Mouse (Mus musculus) bone marrow, adult 2 months (tissue): ENCODE measurements around the gene Tob2. TPM values are rescaled to one million over a fixed set of nuclear protein-coding genes. Genes with fewer than 3 reads are reported as not detected.

ENCODE experiments used
- H3K27ac ChIP-seq: fragments of 200-500 bp; 2 replicates; pipeline ENCODE4 v1.5.1; 2012; ENCODE audit warnings: low read depth, mild to moderate bottlenecking, control low read depth, inconsistent platforms, low read length; ENCODE audit not compliant: control insufficient read depth, poor library complexity, insufficient read depth
- H3K4me1 ChIP-seq: fragments of 200-500 bp; 2 replicates; pipeline ENCODE4 v1.6.1; 2011; ENCODE audit warnings: low read length; ENCODE audit not compliant: control insufficient read depth, insufficient read depth
- H3K4me3 ChIP-seq: fragments of 200-500 bp; replicated peaks from 2 replicates; pipeline ENCODE3; 2011; ENCODE audit warnings: mild to moderate bottlenecking, low read depth, low read length, control low read depth; ENCODE audit not compliant: control insufficient read depth
- CTCF ChIP-seq: fragments of 200-500 bp; IDR thresholded peaks from 2 replicates; pipeline ENCODE4 v1.5.1; 2011; ENCODE audit warnings: low read length, control low read depth; ENCODE audit not compliant: control insufficient read depth, insufficient read depth
- POLR2A ChIP-seq: fragments of 200-500 bp; IDR thresholded peaks from 2 replicates; pipeline ENCODE4 v1.6.1; 2011; ENCODE audit warnings: low read depth, mild to moderate bottlenecking, control low read depth, low read length, borderline replicate concordance; ENCODE audit not compliant: control insufficient read depth
- WGBS: fragments of 180-500 bp; shearing (Covaris S2); methylation state at CpG from one replicate; pipeline ENCODE4 v1.1.7; 2018; 5-methylcytosine and 5-hydroxymethylcytosine counted together
- polyA plus RNA-seq: library from polyadenylated mRNA; stranded (reverse); fragments of >200 nt; gene quantifications from 2 replicates; pipeline ENCODE4 v1.2.4, GENCODE M21; 2011; ENCODE audit warnings: low replicate concordance; ENCODE audit not compliant: missing spikeins, insufficient read depth, insufficient read length

Tob2 gene
- polyA plus RNA-seq, 1 experiment: 9.2 TPM

GRCm38 (mm10) chr15:81831136-81831825 lies 27.3 kb downstream of the Tob2 start:
- Histone ChIP-seq H3K4me1 (0 out of 2 replicates have a peak, but pooled peaks cover 1% of the 10 kb centered on the region), H3K4me3 (no peak overlapping the region), H3K27ac (no peak overlapping the region)
- 19% methylated on average over 24 of the region's 24 CpGs for WGBS
- TF ChIP-seq CTCF (peak; percentile 98), POLR2A (no peak)

DNA sequence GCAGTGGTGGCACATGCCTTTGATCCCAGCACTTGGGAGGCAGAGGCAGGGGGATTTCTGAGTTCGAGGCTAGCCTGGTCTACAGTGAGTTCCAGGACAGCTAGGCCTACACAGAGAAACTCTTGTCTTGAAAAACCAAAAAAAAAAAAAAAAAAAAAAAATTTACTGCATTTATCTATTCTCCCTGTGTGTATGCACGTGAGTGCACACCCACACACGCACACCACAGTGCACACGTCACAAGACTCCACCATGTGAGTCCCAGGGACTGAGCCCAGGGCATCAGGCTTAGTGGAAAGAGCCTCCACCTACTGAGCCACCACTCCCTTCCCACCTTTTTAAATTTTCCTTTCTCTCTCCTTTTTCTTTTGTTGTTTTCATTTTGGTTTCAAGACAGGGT lies 28.1 kb downstream of the Tob2 start:
- 75% methylated on average over 4 of the region's 4 CpGs for WGBS
- no peak overlapping the region for H3K4me3 ChIP-seq
- H3K4me1 ChIP-seq: 0 out of 2 replicates have a peak, but pooled peaks cover 1% of the 10 kb centered on the region
- no peak overlapping the region for H3K27ac ChIP-seq
- TF ChIP-seq POLR2A (no peak), CTCF (no peak)

DNA sequence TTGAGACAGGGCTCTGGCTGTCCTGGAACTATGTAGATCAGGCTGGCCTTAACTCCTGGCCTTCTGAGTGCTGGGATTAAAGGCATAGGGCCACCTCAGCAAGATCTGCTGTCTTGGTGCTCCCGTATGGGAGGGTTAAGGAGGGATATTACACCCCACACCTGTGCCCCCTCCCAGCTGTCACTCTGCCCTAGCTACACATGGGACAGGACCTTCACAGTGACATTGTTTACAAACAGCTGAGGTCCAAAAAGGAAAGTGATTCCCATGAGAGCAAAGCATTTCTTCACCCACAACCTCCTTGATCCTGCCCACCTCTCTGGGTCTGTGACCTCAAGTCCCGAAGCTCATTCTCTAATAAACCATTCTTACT lies 29.4 kb downstream of the Tob2 start:
- no peak for TF ChIP-seq CTCF
- 0 out of 2 replicates have a peak, but pooled peaks cover 1% of the 10 kb centered on the region for H3K4me1 ChIP-seq
- H3K27ac ChIP-seq: no peak overlapping the region
- no peak overlapping the region for H3K4me3 ChIP-seq
- 68% methylated on average over 2 of the region's 2 CpGs for WGBS

DNA sequence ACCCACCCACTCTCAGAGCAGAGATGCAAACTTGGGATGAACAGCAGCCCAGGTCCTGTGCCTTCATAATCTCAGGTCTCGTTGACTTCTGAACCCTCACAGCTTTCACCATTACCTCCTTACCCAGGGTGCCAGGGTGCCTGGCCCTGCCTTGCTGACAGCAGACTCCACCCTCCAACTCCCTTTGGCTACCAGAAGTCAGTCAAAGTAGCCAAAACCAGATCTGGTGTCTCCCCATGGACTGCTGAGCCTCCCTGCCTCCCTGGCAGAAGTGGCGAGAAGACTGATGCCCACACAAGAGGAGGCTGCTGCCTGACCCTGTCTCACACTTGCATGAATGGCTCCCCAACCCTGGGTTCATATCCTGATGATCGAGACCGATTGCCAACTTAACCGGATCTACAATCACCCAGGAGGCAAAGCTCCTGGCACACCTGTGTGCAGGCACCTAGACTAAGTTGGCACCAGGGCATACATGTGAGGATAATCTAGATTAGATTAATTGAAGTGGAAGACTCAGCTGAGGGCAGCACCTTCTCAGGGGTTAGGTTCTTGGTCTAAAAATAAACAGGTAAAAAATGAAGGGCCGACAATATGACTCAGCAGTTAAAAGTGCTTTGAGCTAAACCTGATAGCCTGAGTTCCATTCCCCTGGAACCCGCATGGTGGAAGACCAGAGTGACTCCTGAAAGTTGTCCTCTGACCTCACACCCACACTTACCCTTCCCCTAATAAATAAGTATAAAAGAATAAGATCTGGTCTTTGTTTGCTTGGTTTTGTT lies 30.0 kb downstream of the Tob2 start:
- TF ChIP-seq CTCF (no peak), POLR2A (no peak)
- no peak overlapping the region for H3K27ac ChIP-seq
- no peak overlapping the region for H3K4me3 ChIP-seq
- 72% methylated on average over 7 of the region's 7 CpGs for WGBS
- H3K4me1 ChIP-seq: 0 out of 2 replicates have a peak, but pooled peaks cover 1% of the 10 kb centered on the region

GRCm38 (mm10) chr15:81824832-81825231 lies 33.8 kb downstream of the Tob2 start:
- no peak for TF ChIP-seq POLR2A
- no peak for TF ChIP-seq CTCF
- Histone ChIP-seq H3K27ac (no peak overlapping the region), H3K4me3 (no peak overlapping the region), H3K4me1 (no peaks in the 10 kb centered on the region)
- WGBS: 75% methylated on average over 3 of the region's 3 CpGs

DNA sequence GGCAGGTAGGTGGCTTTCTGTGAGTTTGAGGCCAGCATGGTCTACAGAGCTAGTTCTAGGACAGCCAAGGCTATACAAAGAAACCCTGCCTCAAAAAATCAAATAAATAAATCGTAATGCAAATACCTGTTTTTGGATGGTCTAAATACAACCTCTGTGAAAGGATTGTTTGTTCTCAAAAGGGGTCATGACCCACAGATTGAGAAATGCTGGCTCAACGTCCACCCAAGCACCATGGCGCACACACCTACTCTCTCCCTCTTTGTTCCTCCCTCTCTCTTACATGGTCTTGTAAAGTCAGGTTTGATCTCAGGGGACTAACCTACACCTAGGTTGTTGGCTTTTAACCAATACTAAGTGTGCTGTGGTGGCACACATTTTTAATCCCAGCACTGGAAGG lies 36.0 kb downstream of the Tob2 start:
- no peak overlapping the region for H3K27ac ChIP-seq
- no peaks in the 10 kb centered on the region for H3K4me1 ChIP-seq
- WGBS: 80% methylated on average over 3 of the region's 3 CpGs
- no peak overlapping the region for H3K4me3 ChIP-seq
- TF ChIP-seq CTCF (no peak), POLR2A (no peak)

GRCm38 (mm10) chr15:81818404-81818803 lies 40.2 kb downstream of the Tob2 start:
- no peak overlapping the region for H3K27ac ChIP-seq
- TF ChIP-seq CTCF: no peak
- TF ChIP-seq POLR2A: no peak
- H3K4me3 ChIP-seq: no peak overlapping the region
- H3K4me1 ChIP-seq: no peaks in the 10 kb centered on the region
- 80% methylated on average over 3 of the region's 3 CpGs for WGBS

GRCm38 (mm10) chr15:81814716-81815370 lies 43.8 kb downstream of the Tob2 start:
- TF ChIP-seq POLR2A: no peak
- TF ChIP-seq CTCF: no peak
- 58% methylated on average over 12 of the region's 12 CpGs for WGBS
- no peaks in the 10 kb centered on the region; the same call in 1 of the 2 replicates for H3K4me1 ChIP-seq
- H3K4me3 ChIP-seq: no peak overlapping the region
- no peak overlapping the region for H3K27ac ChIP-seq
